Mouse (Mus musculus): Measurements from ENCODE around the gene Rc3h1. TPM values are rescaled to one million over a fixed set of nuclear protein-coding genes. Genes with fewer than 3 reads are reported as not detected.

Rc3h1 gene
- polyA plus RNA-seq, 1 experiment: 12.4 TPM

DNA sequence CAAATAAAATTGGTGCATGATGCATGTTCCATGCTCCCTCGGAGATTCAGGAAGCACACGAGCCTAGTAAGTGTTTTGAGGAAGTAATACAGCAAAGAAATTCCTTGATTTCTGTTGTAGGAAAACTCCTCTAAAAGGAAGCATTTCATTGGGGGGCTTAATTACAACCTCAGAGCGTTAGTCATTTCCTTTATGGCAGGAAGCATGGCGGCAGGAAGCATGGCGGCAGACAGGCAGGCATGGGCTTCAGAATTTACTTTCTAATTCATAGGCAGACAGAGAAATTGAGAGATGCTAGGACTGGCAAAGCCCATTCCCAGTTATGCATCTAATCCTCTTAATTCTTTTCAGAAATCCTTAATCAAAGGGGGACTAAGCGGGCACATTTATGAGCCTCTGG, 87.6 kb downstream of the Rc3h1 start:
- no peak overlapping the region for H3K4me3 ChIP-seq (ENCODE audit: extremely low read depth, insufficient read depth, insufficient read length)
- no peaks in the 10 kb centered on the region for H3K27me3 ChIP-seq (ENCODE audit: control insufficient read depth, insufficient read depth, low read length)
- no peak overlapping the region for H3K27ac ChIP-seq (ENCODE audit: insufficient read depth, low read length)
- no peak for TF ChIP-seq CTCF (IDR thresholded peaks at IDR 0.05; ENCODE audit: extremely low read depth, insufficient read depth, insufficient read length, insufficient replicate concordance)
- TF ChIP-seq POLR2A (IDR thresholded peaks at IDR 0.05; ENCODE audit: low read depth, low read length): no peak
- no peaks in the 10 kb centered on the region for H3K36me3 ChIP-seq (ENCODE audit: control insufficient read depth, insufficient read depth, low read length)
- no peaks in the 10 kb centered on the region for H3K4me1 ChIP-seq (ENCODE audit: control insufficient read depth, insufficient read depth, insufficient read length)
- no peak for DNase-seq (ENCODE audit: low read depth in 1 of 2, low spot score in 2 of 2)
- WGBS: 55% methylated on average over 6 of the region's 6 CpGs

DNA sequence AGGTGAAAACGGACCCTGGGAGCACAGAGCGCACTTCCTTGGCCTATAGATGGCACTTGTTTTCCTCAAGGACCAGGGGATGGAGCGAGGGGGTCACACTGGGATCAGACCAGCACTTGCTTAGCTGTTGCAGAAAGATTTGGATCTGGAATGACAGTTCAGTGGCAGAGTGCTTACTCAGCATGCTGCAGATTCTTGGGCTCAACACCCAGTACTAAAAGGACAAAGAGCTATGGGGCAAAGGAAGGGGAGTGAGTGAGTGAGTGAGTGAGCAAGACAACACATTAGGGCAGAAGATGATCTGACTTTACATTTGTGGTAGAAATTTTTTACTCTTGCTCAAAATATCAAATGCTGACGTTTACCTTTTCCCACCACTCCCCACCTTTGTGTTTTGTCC, 98.7 kb downstream of the Rc3h1 start:
- peaks cover 7% of the 10 kb centered on the region for H3K36me3 ChIP-seq (ENCODE audit: control insufficient read depth, insufficient read depth, low read length)
- DNase-seq (ENCODE audit: low read depth in 1 of 2, low spot score in 2 of 2): no peak
- no peak overlapping the region for H3K27ac ChIP-seq (ENCODE audit: insufficient read depth, low read length)
- H3K27me3 ChIP-seq (ENCODE audit: control insufficient read depth, insufficient read depth, low read length): no peaks in the 10 kb centered on the region
- H3K4me3 ChIP-seq (ENCODE audit: extremely low read depth, insufficient read depth, insufficient read length): no peak overlapping the region
- TF ChIP-seq POLR2A (IDR thresholded peaks at IDR 0.05; ENCODE audit: low read depth, low read length): no peak
- TF ChIP-seq CTCF (IDR thresholded peaks at IDR 0.05; ENCODE audit: extremely low read depth, insufficient read depth, insufficient read length, insufficient replicate concordance): no peak
- WGBS: 95% methylated on average over 4 of the region's 4 CpGs
- no peaks in the 10 kb centered on the region for H3K4me1 ChIP-seq (ENCODE audit: control insufficient read depth, insufficient read depth, insufficient read length)

GRCm38 (mm10) chr1:161005526-161005925, 99.3 kb downstream of the Rc3h1 start:
- peaks cover 7% of the 10 kb centered on the region for H3K36me3 ChIP-seq (ENCODE audit: control insufficient read depth, insufficient read depth, low read length)
- TF ChIP-seq POLR2A (IDR thresholded peaks at IDR 0.05; ENCODE audit: low read depth, low read length) (no peak), CTCF (IDR thresholded peaks at IDR 0.05; ENCODE audit: extremely low read depth, insufficient read depth, insufficient read length, insufficient replicate concordance) (no peak)
- no peaks in the 10 kb centered on the region for H3K27me3 ChIP-seq (ENCODE audit: control insufficient read depth, insufficient read depth, low read length)

GRCm38 (mm10) chr1:161006471-161006870, 100.3 kb downstream of the Rc3h1 start:
- Histone ChIP-seq H3K27me3 (ENCODE audit: control insufficient read depth, insufficient read depth, low read length) (no peaks in the 10 kb centered on the region), H3K4me1 (ENCODE audit: control insufficient read depth, insufficient read depth, insufficient read length) (no peaks in the 10 kb centered on the region), H3K27ac (ENCODE audit: insufficient read depth, low read length) (no peak overlapping the region), H3K36me3 (ENCODE audit: control insufficient read depth, insufficient read depth, low read length) (peaks cover 7% of the 10 kb centered on the region), H3K4me3 (ENCODE audit: extremely low read depth, insufficient read depth, insufficient read length) (no peak overlapping the region)
- WGBS: 86% methylated on average over 5 of the region's 5 CpGs
- DNase-seq (ENCODE audit: low read depth in 1 of 2, low spot score in 2 of 2): no peak
- TF ChIP-seq CTCF (IDR thresholded peaks at IDR 0.05; ENCODE audit: extremely low read depth, insufficient read depth, insufficient read length, insufficient replicate concordance) (no peak), POLR2A (IDR thresholded peaks at IDR 0.05; ENCODE audit: low read depth, low read length) (no peak)

More at GRCm38 (mm10) chr1:161005526-161005925, 99.3 kb downstream of the Rc3h1 start:
- 50% methylated on average over 3 of the region's 3 CpGs for WGBS
- Histone ChIP-seq H3K4me3 (ENCODE audit: extremely low read depth, insufficient read depth, insufficient read length) (no peak overlapping the region), H3K27ac (ENCODE audit: insufficient read depth, low read length) (no peak overlapping the region), H3K4me1 (ENCODE audit: control insufficient read depth, insufficient read depth, insufficient read length) (no peaks in the 10 kb centered on the region)
- no peak for DNase-seq (ENCODE audit: low read depth in 1 of 2, low spot score in 2 of 2)

DNA sequence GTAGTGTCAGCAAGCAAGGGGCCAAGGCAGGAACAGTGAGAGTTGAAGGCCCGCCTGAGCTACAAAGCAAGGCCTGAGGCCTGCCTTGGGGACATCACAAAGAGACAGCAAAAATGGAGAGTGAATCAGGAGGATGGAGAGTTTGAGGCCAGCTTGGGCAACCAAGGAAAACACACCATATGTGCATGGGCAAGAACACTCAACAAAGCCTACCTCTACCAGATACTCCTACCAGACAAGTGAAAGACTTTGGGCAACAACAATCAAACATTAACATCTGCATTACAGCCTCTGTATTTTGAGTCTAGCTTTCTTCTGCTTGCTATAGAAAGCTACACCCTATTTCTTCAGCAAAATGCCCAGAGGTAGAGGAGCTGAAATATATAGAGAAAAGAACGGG, 101.8 kb downstream of the Rc3h1 start:
- Histone ChIP-seq H3K36me3 (ENCODE audit: control insufficient read depth, insufficient read depth, low read length) (peaks cover 8% of the 10 kb centered on the region), H3K27ac (ENCODE audit: insufficient read depth, low read length) (no peak overlapping the region), H3K4me3 (ENCODE audit: extremely low read depth, insufficient read depth, insufficient read length) (no peak overlapping the region), H3K27me3 (ENCODE audit: control insufficient read depth, insufficient read depth, low read length) (no peaks in the 10 kb centered on the region), H3K4me1 (ENCODE audit: control insufficient read depth, insufficient read depth, insufficient read length) (no peaks in the 10 kb centered on the region)
- no peak for TF ChIP-seq POLR2A (IDR thresholded peaks at IDR 0.05; ENCODE audit: low read depth, low read length)
- TF ChIP-seq CTCF (IDR thresholded peaks at IDR 0.05; ENCODE audit: extremely low read depth, insufficient read depth, insufficient read length, insufficient replicate concordance): no peak
- no peak for DNase-seq (ENCODE audit: low read depth in 1 of 2, low spot score in 2 of 2)
- WGBS: 89% methylated on average over 2 of the region's 2 CpGs

- no peaks in the 10 kb centered on the region for H3K27me3 ChIP-seq (ENCODE audit: control insufficient read depth, insufficient read depth, low read length)
- no peaks in the 10 kb centered on the region for H3K4me1 ChIP-seq (ENCODE audit: control insufficient read depth, insufficient read depth, insufficient read length)
- 89% methylated on average over 4 of the region's 4 CpGs for WGBS
- no peak overlapping the region for H3K27ac ChIP-seq (ENCODE audit: insufficient read depth, low read length)
- no peak overlapping the region for H3K4me3 ChIP-seq (ENCODE audit: extremely low read depth, insufficient read depth, insufficient read length)
- H3K36me3 ChIP-seq (ENCODE audit: control insufficient read depth, insufficient read depth, low read length): peaks cover 5% of the 10 kb centered on the region
- DNase-seq (ENCODE audit: low read depth in 1 of 2, low spot score in 2 of 2): no peak
- no peak for TF ChIP-seq CTCF (IDR thresholded peaks at IDR 0.05; ENCODE audit: extremely low read depth, insufficient read depth, insufficient read length, insufficient replicate concordance)
- TF ChIP-seq POLR2A (IDR thresholded peaks at IDR 0.05; ENCODE audit: low read depth, low read length): no peak
These were observed 104.2 kb downstream of the Rc3h1 start for GRCm38 (mm10) chr1:161010436-161010835.

- no peaks in the 10 kb centered on the region for H3K27me3 ChIP-seq (ENCODE audit: control insufficient read depth, insufficient read depth, low read length)
- H3K36me3 ChIP-seq (ENCODE audit: control insufficient read depth, insufficient read depth, low read length): peaks cover 18% of the 10 kb centered on the region
- no peak overlapping the region for H3K4me3 ChIP-seq (ENCODE audit: extremely low read depth, insufficient read depth, insufficient read length)
- 86% methylated on average over 2 of the region's 2 CpGs for WGBS
- H3K27ac ChIP-seq (ENCODE audit: insufficient read depth, low read length): no peak overlapping the region
- DNase-seq (ENCODE audit: low read depth in 1 of 2, low spot score in 2 of 2): no peak
- TF ChIP-seq CTCF (IDR thresholded peaks at IDR 0.05; ENCODE audit: extremely low read depth, insufficient read depth, insufficient read length, insufficient replicate concordance): no peak
- TF ChIP-seq POLR2A (IDR thresholded peaks at IDR 0.05; ENCODE audit: low read depth, low read length): no peak
- no peaks in the 10 kb centered on the region; the same call in 1 of the 2 replicates for H3K4me1 ChIP-seq (ENCODE audit: control insufficient read depth, insufficient read depth, insufficient read length)
These were observed 110.2 kb downstream of the Rc3h1 start for GRCm38 (mm10) chr1:161016378-161016777.

Measured in spleen, adult 2 months (tissue).